Mouse (Mus musculus): ENCODE measurements around the gene Pkd2. TPM values are rescaled to one million over a fixed set of nuclear protein-coding genes. Genes with fewer than 3 reads are reported as not detected.
"Not testable (repeated sequence)": the region's sequence is repeated elsewhere in the genome, so short reads cannot be mapped to it uniquely, and the experiment has no call there.

The Pkd2 gene
- total and polyA plus RNA-seq, 2 experiments: 5.7 to 11.2 TPM

DNA sequence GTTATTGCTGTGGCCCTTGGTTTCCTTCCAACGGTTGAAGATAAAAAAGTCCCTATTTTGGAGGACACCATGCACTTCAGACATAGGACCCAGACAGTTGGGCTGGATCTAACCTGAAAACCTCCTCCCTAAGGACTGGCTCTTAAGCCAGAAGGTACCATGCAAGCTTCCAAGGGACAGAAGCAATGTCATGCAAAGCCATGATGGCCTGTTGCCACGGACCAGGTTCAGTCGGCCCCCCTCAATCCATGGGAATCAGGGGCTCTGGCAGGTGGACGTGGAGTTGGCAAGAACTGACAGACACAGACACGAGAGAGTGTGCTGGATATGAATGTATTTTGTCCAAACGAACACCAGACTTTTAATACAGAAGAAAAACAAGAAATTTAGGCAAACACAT lies 16.9 kb upstream of the Pkd2 start:
- Histone ChIP-seq H3K79me2 (ENCODE audit: control insufficient read depth, insufficient read depth, low read length) (no peaks in the 10 kb centered on the region), H3K27me3 (ENCODE audit: control insufficient read depth, insufficient read depth, low read length) (no peaks in the 10 kb centered on the region), H3K4me3 (ENCODE audit: insufficient read depth, low read depth, low read length) (no peak overlapping the region), H3K9ac (ENCODE audit: low read depth, low read length) (no peak overlapping the region), H3K27ac (replicated peaks; ENCODE audit: insufficient read depth, low read depth, low read length) (no peak overlapping the region), H3K36me3 (ENCODE audit: control insufficient read depth, insufficient read depth, low read length) (no peaks in the 10 kb centered on the region), H3K4me1 (ENCODE audit: control insufficient read depth, insufficient read depth, low read length) (no peaks in the 10 kb centered on the region)
- TF ChIP-seq CTCF (IDR thresholded peaks at IDR 0.05; ENCODE audit: low read depth, low read length) (no peak), POLR2A (IDR thresholded peaks at IDR 0.05; ENCODE audit: extremely low read depth, insufficient read depth, low read length) (no peak)
- no peak for DNase-seq (ENCODE audit: extremely low read depth, low read depth, low spot score)
- whole genome bisulfite sequencing: 72% methylated on average over 6 of the region's 6 CpGs

DNA sequence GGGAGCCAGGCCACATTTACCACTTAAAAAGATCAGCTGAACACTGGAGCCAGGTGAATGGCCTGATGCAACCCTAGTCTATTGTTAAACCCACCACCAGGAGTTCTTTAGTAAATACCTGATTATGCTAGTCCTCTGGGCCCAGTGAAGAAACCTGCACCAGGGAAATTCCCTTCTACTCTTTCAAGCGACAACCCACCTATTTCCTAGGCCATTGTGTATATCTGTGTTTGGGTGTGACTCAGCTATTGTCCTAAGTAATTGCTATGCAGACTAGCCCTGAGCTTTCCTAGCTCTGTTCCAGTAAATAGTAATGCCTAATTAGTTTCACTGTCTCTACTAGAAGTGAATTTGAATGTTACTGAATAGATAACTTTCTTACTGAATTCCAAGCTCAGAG lies 16.4 kb upstream of the Pkd2 start:
- TF ChIP-seq CTCF (IDR thresholded peaks at IDR 0.05; ENCODE audit: low read depth, low read length) (no peak), POLR2A (IDR thresholded peaks at IDR 0.05; ENCODE audit: extremely low read depth, insufficient read depth, low read length) (no peak)
- no peak overlapping the region for H3K9ac ChIP-seq (ENCODE audit: low read depth, low read length)
- H3K36me3 ChIP-seq (ENCODE audit: control insufficient read depth, insufficient read depth, low read length): no peaks in the 10 kb centered on the region
- no peak overlapping the region for H3K27ac ChIP-seq (replicated peaks; ENCODE audit: insufficient read depth, low read depth, low read length)
- WGBS: 86% methylated on average over 1 of the region's 1 CpGs
- no peak for DNase-seq (ENCODE audit: extremely low read depth, low read depth, low spot score)
- H3K4me1 ChIP-seq (ENCODE audit: control insufficient read depth, insufficient read depth, low read length): no peaks in the 10 kb centered on the region
- H3K4me3 ChIP-seq (ENCODE audit: insufficient read depth, low read depth, low read length): no peak overlapping the region
- no peaks in the 10 kb centered on the region for H3K79me2 ChIP-seq (ENCODE audit: control insufficient read depth, insufficient read depth, low read length)
- no peaks in the 10 kb centered on the region for H3K27me3 ChIP-seq (ENCODE audit: control insufficient read depth, insufficient read depth, low read length)

DNA sequence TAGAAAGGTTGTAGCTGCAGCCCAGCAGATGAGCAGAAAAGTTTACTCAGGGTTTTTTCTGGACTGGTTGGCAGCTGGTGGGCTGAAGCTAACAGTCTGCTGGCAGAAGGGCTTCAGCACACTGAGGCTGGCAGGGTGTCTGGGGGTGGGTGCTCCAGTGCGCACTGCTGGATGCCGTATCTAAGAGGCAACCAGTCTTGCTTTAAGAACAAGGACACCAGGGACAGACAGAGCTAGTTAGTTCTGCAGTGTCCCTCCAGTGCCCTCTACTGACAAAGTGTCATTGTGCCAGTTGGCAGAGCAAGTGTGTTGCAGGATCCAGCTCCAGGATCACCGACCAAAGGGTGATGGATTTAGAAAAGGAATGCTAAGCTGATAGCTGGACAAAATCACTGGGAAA lies 13.1 kb upstream of the Pkd2 start:
- Histone ChIP-seq H3K9ac (ENCODE audit: low read depth, low read length) (no peak overlapping the region), H3K4me3 (ENCODE audit: insufficient read depth, low read depth, low read length) (no peak overlapping the region), H3K27ac (replicated peaks; ENCODE audit: insufficient read depth, low read depth, low read length) (no peak overlapping the region), H3K4me1 (ENCODE audit: control insufficient read depth, insufficient read depth, low read length) (no peaks in the 10 kb centered on the region), H3K36me3 (ENCODE audit: control insufficient read depth, insufficient read depth, low read length) (no peaks in the 10 kb centered on the region), H3K27me3 (ENCODE audit: control insufficient read depth, insufficient read depth, low read length) (no peaks in the 10 kb centered on the region; the same call in 1 of the 2 replicates), H3K79me2 (ENCODE audit: control insufficient read depth, insufficient read depth, low read length) (no peaks in the 10 kb centered on the region)
- 8% methylated on average over 3 of the region's 3 CpGs for WGBS
- TF ChIP-seq POLR2A (IDR thresholded peaks at IDR 0.05; ENCODE audit: extremely low read depth, insufficient read depth, low read length): no peak
- peak; percentile 79 for TF ChIP-seq CTCF (IDR thresholded peaks at IDR 0.05; ENCODE audit: low read depth, low read length)
- peak; percentile 85 for DNase-seq (ENCODE audit: extremely low read depth, low read depth, low spot score)

DNA sequence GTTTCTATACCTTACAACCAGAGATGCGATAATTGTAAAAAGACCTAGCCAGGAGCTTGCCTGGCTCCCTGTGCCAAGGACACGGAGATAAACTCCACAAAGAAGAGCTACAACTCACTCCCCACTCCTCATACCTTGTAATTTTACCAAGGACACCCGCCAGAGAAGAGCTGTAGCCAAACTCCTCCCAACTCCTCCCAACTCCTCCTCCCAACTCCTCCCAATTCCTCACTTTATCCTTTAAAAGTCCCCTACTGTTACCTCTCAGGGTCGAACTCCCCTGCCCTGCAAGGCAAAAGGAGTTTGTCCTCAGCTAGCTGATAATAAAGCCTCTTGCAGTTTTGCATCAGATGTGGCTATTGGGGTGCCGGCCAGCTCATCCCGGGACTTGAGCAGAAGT lies 10.9 kb upstream of the Pkd2 start:
- H3K4me1 ChIP-seq (ENCODE audit: control insufficient read depth, insufficient read depth, low read length); H3K27ac ChIP-seq (replicated peaks; ENCODE audit: insufficient read depth, low read depth, low read length); DNase-seq (ENCODE audit: extremely low read depth, low read depth, low spot score); H3K4me3 ChIP-seq (ENCODE audit: insufficient read depth, low read depth, low read length); H3K36me3 ChIP-seq (ENCODE audit: control insufficient read depth, insufficient read depth, low read length); H3K9ac ChIP-seq (ENCODE audit: low read depth, low read length); H3K27me3 ChIP-seq (ENCODE audit: control insufficient read depth, insufficient read depth, low read length); H3K79me2 ChIP-seq (ENCODE audit: control insufficient read depth, insufficient read depth, low read length): not testable (repeated sequence)
- 37% methylated on average over 6 of the region's 6 CpGs for WGBS

DNA sequence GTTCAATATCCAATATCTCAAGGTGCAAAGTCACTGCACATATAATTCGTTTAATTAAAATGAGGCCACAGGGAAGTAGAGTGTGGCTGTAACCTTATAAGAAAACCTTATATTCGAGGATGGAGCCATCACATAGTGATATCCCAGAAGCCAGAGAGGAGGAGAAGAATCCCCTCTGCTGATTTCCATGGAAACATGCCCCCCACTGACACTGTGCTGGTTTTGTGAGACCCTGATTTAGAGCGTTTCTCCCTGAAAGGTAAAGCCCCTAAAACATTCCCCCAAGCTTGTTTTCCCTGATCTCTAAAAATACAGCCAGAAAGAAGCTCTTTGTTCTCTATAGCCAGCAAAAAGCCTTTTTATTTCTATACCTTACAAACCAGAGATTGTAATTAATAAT lies 9.8 kb upstream of the Pkd2 start:
- Histone ChIP-seq H3K27me3 (ENCODE audit: control insufficient read depth, insufficient read depth, low read length) (no peaks in the 10 kb centered on the region; the same call in 1 of the 2 replicates), H3K4me1 (ENCODE audit: control insufficient read depth, insufficient read depth, low read length) (no peaks in the 10 kb centered on the region), H3K36me3 (ENCODE audit: control insufficient read depth, insufficient read depth, low read length) (no peaks in the 10 kb centered on the region), H3K79me2 (ENCODE audit: control insufficient read depth, insufficient read depth, low read length) (no peaks in the 10 kb centered on the region), H3K9ac (ENCODE audit: low read depth, low read length) (no peak overlapping the region), H3K4me3 (ENCODE audit: insufficient read depth, low read depth, low read length) (no peak overlapping the region), H3K27ac (replicated peaks; ENCODE audit: insufficient read depth, low read depth, low read length) (no peak overlapping the region)
- DNase-seq (ENCODE audit: extremely low read depth, low read depth, low spot score): no peak
- TF ChIP-seq CTCF (IDR thresholded peaks at IDR 0.05; ENCODE audit: low read depth, low read length) (no peak), POLR2A (IDR thresholded peaks at IDR 0.05; ENCODE audit: extremely low read depth, insufficient read depth, low read length) (no peak)
- 52% methylated on average over 3 of the region's 3 CpGs for WGBS

DNA sequence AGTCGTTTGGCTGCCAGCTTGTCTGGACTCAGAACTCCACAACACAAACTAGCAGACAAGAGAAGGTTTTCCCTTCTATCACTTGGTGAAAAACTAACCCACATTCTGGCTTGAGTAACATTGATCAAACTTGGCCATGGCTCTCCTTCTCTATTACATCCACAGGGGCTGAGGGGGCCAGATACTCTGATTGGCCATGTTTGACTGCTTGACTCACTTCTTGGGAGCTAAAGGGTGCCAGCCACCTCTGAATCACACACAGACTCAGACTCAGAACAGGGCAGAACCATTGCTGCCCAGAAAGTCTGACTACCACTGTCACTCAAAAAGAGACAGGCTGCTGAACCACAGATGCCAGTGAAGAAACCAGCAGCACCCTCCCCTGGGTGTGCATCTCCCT lies 6.2 kb upstream of the Pkd2 start:
- 46% methylated on average over 1 of the region's 1 CpGs for WGBS
- TF ChIP-seq POLR2A (IDR thresholded peaks at IDR 0.05; ENCODE audit: extremely low read depth, insufficient read depth, low read length) (no peak), CTCF (IDR thresholded peaks at IDR 0.05; ENCODE audit: low read depth, low read length) (no peak)
- H3K4me3 ChIP-seq (ENCODE audit: insufficient read depth, low read depth, low read length): no peak overlapping the region

More for the DNA sequence above, 6.2 kb upstream of the Pkd2 start:
- no peaks in the 10 kb centered on the region for H3K4me1 ChIP-seq (ENCODE audit: control insufficient read depth, insufficient read depth, low read length)
- H3K36me3 ChIP-seq (ENCODE audit: control insufficient read depth, insufficient read depth, low read length): no peaks in the 10 kb centered on the region
- no peak for DNase-seq (ENCODE audit: extremely low read depth, low read depth, low spot score)
- H3K9ac ChIP-seq (ENCODE audit: low read depth, low read length): no peak overlapping the region
- no peaks in the 10 kb centered on the region for H3K79me2 ChIP-seq (ENCODE audit: control insufficient read depth, insufficient read depth, low read length)
- H3K27ac ChIP-seq (replicated peaks; ENCODE audit: insufficient read depth, low read depth, low read length): no peak overlapping the region
- no peaks in the 10 kb centered on the region; the same call in 1 of the 2 replicates for H3K27me3 ChIP-seq (ENCODE audit: control insufficient read depth, insufficient read depth, low read length)
